Mouse (Mus musculus) kidney, postnatal 36 days (tissue): Measurements from ENCODE around the gene Ints4.
"Not testable (repeated sequence)": the region's sequence is repeated elsewhere in the genome, so short reads cannot be mapped to it uniquely, and the experiment has no call there.

ENCODE experiments used
- DNase-seq, 2 experiments: peaks; one replicate each; pipeline ENCODE4 v3.0.0; 2021 to 2022; ENCODE audit warnings: mixed read lengths in 2 of 2

Gene Ints4

DNA sequence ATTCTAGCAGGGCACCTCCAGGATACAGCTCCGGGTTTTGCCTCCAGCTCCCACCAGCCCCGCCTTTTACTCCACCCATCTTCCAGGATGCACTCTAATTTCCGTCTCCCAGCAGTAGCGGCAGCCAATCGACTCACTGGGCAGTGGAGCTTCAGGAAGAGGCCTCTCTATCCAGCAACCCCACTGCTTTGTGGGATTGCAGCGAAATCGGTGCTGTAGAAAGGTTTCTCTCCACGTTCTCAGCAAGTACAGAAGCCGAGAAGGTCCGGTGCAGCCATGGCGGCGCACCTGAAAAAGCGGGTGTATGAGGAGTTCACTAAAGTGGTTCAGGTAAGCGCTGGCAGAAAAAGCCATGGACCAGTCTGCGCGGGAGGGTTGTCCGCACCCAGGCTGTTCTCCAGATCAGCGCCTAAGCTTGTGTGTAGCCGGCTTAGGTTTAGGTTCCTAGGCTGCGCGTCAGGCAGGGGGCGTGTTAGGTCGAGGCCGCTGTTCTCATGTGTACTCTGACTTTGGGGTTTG, at the start of gene Ints4:
Gene Ints4 (plus strand): TSS at position 136 of the 519 bp plus-strand sequence.
- DNase-seq: peak; percentile 94 to 97

DNA sequence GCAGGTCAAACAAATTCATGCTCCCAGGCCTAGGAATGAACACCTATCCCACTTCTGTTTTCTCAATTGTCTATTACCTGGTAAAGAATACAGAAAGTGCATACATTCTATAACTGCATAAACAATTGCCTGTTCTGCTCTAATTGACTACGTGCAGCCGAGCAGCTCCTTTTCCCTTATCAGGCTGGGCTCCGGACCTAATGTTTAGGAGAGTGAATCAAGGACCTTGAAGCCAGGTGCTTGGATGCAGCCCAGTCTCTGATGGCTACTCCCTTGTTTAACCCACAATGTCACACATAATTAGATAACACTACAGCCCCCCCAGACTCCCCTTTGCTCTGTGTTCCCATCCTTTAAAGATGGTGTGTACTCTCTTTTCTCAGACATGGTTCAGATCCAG, 47.2 kb upstream of the Ints4 start:
- not testable (repeated sequence) for DNase-seq

DNA sequence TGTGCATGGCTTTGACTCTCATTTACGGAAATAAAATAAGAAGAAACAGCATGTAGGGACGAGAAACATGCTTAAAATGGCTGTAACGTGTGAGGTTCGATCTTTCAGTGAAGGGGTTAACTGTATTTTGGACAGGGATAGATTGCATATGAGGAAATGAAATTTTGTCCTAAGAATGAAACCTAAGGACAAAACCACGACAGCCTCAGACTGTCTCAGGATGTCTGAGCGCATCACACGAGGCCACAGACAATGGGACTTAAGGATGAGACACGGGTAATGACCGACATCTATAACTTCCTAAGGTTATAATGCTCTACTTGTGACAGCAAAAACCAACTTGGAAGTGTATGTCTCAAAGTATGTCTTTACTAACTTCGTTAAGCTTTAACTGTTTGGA, 46.2 kb upstream of the Ints4 start:
- DNase-seq: no peak

GRCm38 (mm10) chr7:97438986-97439385, 41.8 kb upstream of the Ints4 start:
- DNase-seq: no peak

GRCm38 (mm10) chr7:97446171-97446925, 34.4 kb upstream of the Ints4 start:
- DNase-seq: peak; percentile 89 to 94

DNA sequence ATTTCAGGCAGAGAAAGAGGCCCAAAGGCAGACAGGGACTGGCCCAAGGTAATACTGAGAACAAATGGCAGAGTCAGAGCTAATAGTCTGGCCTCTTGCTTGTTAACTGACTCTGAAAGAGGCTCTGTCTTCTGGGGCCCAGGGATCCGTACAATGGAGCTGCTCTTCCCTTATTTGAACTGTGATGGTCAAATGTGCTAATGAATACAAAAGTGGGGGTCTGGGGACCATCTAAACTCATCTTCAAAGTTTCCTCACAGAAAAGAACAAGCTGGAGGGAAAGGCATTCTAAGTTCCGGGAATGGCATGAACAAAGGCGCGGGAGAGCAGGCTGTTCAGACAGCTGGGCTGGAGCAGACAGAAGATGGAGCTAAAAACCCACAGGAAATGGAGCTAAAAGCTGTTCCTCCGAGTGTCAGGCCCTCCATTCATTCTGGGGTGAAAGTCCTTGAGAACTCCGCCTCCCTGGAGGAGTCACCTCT, 33.7 kb upstream of the Ints4 start:
- DNase-seq: peak; percentile 38 to 48

- DNase-seq: not testable (repeated sequence)
Observed at GRCm38 (mm10) chr7:97451023-97451422, 29.7 kb upstream of the Ints4 start, which contains the start of gene Kctd14. Kctd14 (plus strand) TSS chr7:97451323.

DNA sequence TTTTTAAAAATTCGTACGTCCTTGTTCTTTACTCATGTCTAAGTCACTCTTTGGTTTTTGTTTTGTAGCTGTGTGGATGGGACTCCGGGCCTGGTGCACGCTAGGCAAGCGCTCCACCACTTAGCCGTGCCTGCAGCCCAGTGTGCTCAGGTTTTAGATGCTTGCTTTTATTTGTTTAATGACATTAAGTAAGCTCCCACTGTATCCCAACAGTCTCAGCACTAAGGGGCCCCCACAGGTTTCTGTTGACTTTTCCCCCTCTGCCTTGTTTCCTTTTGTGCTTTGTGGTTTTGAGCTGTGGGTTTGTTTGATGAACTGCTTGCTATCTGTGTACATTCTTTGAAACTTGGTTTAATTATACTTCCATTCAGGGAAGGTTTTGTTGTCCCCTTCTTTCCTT, 28.6 kb upstream of the Ints4 start:
- no peak for DNase-seq

GRCm38 (mm10) chr7:97453141-97453921, 27.4 kb upstream of the Ints4 start:
- peak; percentile 37 to 56 for DNase-seq

DNA sequence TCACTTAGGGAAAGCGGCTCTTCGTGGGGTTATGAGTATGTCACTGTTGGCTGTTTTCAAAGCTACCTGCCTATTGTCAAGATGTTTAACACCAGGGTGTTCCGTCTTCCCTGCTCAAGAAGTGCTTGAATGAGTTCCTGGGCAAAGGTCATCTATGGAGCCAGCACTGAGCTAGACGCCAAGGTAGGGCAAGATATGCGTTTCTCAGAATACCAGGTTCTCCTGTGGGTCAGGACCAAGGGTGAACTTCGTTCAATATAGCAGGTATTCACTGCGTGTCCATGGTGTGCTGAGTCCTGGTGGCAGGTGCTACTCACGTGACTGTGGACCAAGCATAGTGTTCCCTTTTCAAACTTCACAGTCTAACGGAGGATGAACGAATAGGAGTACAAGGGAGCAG, 26.0 kb upstream of the Ints4 start:
- DNase-seq: peak; percentile 29 to 38

GRCm38 (mm10) chr7:97455577-97455976, 25.2 kb upstream of the Ints4 start:
- DNase-seq: no peak

GRCm38 (mm10) chr7:97473001-97473400, 7.8 kb upstream of the Ints4 start:
- no peak for DNase-seq

- DNase-seq: no peak
Observed at GRCm38 (mm10) chr7:97479349-97479748, 1.4 kb upstream of the Ints4 start.

GRCm38 (mm10) chr7:97480290-97480689, 466 bp upstream of the Ints4 start:
- DNase-seq: no peak

DNA sequence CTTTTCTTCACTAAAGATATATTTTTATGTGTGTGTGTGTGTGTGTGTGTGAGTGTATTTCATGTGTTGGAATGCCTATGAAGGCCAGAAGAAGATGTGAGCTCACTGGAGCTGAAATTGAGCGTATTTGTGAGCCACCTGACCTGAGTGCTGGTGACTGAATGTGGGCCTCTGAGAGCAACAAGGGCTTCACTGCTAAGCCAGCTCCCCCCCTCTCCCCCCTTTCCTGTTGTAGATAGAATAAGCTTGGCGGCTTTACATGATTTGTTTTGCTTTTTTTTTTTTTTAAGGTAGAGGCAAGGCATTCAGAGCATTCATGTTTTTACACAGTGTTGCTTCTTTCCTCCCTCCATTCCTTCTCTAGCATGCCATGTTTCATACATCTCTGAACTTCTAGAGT, 2.6 kb downstream of the Ints4 start:
- DNase-seq: no peak

GRCm38 (mm10) chr7:97491157-97491556, 10.4 kb downstream of the Ints4 start:
- no peak for DNase-seq

GRCm38 (mm10) chr7:97492420-97492819, 11.7 kb downstream of the Ints4 start:
- DNase-seq: no peak

GRCm38 (mm10) chr7:97495052-97495451, 14.3 kb downstream of the Ints4 start:
- DNase-seq: no peak

DNA sequence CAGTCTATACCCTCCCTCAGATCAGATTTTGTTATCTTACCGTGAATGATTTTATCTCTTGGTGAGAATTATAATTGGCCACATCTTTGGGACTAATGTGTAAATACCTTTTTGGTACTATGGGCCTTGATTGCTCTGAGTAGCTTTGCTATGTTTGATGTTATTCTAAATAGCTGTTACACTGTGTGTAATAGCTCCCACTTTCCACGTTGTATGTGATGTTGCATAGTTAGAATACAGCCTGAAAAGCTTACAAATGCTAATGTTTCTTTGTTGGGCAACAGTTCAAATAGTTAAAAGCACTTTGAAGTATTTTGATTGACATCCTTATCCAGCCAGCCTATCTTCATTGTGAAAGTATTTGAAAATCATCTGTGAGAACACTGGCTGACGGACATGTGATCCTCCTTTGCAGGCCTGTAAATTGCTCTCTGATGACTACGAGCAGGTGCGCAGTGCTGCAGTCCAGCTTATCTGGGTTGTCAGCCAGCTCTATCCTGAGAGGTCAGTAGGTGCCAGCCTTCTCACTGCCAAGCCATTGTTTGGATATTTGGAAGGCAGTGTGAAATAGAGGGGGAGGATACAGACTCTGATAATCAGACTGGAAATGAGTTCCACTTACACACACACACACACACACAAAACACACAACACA, 19.9 kb downstream of the Ints4 start:
- no peak for DNase-seq

DNA sequence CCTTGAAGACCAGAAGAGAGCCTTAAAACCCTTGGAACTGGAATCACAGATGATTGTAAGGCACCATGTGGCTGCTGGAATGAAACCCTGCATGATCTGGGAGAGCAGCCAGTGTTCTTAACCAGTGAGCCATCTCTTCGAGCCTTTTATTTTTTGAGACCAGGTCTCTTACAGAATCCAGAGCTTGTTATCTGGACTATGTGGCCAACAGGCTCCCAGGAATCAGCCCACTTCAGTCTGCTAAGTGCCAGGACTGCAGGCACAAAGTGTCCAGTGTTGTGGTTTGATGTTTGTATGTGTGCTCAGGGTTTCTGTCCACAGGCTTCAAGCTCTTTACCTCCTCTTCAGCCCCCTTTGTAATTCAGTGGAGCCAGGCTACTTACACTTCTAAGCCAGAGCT, 34.0 kb downstream of the Ints4 start:
- no peak for DNase-seq

DNA sequence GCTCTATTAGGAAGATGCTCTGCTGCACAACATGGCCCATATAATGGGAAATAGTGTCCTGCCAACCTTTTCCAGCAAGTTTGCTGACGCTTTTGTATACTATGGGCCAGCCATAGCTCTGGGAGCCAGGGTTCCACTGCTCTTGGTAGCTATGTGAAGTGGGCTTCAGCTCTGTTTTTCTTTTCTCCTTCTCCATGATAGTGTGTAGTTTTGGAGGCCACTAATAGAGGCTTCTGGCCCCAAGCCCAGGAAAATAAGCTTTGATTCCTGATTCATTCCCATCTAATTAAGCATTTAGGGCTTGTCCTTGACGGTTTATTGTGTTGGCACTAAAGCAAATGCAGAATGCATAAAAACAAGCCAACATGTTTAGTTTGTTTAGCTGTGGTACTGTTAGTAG, 39.2 kb downstream of the Ints4 start:
- DNase-seq: no peak

GRCm38 (mm10) chr7:97535531-97535930, 54.8 kb downstream of the Ints4 start:
- no peak for DNase-seq

DNA sequence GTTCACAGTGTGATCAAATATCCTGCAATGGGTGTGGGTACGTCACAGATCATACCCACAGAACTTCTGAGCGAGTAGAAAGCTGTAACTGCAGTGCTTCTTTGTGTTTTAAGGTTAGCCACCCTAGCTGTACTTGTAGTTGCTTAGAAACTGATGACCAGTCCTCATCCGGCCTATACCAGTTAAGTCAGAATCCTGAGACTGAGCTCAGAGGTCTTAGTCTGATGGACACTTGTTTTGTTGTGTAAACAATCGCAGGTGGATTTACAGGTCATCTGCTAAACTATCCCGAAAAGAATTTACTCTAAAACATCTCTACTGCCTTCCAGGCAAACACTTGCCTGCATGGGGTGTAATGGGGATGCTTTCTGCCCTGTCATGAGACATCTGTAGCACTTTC, 55.8 kb downstream of the Ints4 start:
- DNase-seq: no peak
